13 mouse cellular contexts compared by ENCODE assay signal in genomic region chr15:101070762-101071161, GRCm38 (mm10). TPM values are rescaled to one million over a fixed set of nuclear protein-coding genes. Genes with fewer than 3 reads are reported as not detected.
DNase-seq lines count a peak whose midpoint lies in the region; ATAC-seq and TF ChIP-seq lines count a peak whose summit lies in the region.
"Had no signal": no experiment of that assay in that cellular context is flagged by ENCODE, and none has a peak within 500 bp of the region (broad histone marks: within the 10 kb centered on the region; RNA-seq: fewer than 3 reads in every experiment).

No protein-coding gene starts in this region.

- H3K4me3 ChIP-seq in midbrain, embryonic 11.5 days (ENCODE audit: low read depth, low read length): no peak overlapping the region
- H3K4me3 ChIP-seq in midbrain, embryonic 14.5 days (replicated peaks; ENCODE audit: low read depth, low read length): no peak overlapping the region
- H3K4me3 ChIP-seq in intestine, postnatal 0 days (ENCODE audit: low read depth, low read length): no peak overlapping the region
- H3K4me3 ChIP-seq in limb, embryonic 13.5 days: no peak overlapping the region

- 32% methylated on average over 5 of the region's 5 CpGs for WGBS in midbrain, embryonic 11.5 days
- 31% methylated on average over 5 of the region's 5 CpGs for WGBS in midbrain, embryonic 14.5 days
- WGBS in intestine, postnatal 0 days: 27% methylated on average over 5 of the region's 5 CpGs
- WGBS in limb, embryonic 13.5 days: 30% methylated on average over 5 of the region's 5 CpGs

- no peak for DNase-seq in midbrain, embryonic 11.5 days (ENCODE audit: low spot score, missing footprints)
- DNase-seq in midbrain, embryonic 14.5 days: no peak
- peak; percentile 89 for DNase-seq in urinary bladder, postnatal 14 days (ENCODE audit: low spot score)
- DNase-seq in adrenal gland, postnatal 10 days: no peak
- DNase-seq in adrenal gland, adult 8-10 months: no peak
- DNase-seq in heart, postnatal 4 days: no peak
- DNase-seq: cerebellum, adult 2 months had no signal

- H3K4me1 ChIP-seq in midbrain, embryonic 11.5 days (ENCODE audit: control insufficient read depth, insufficient read depth, low read length): peaks cover 69% of the 10 kb centered on the region
- peaks cover 38% of the 10 kb centered on the region for H3K4me1 ChIP-seq in midbrain, embryonic 14.5 days (ENCODE audit: control insufficient read depth, insufficient read depth, low read length)
- 0 out of 2 replicates have a peak, but pooled peaks cover 10% of the 10 kb centered on the region for H3K4me1 ChIP-seq in intestine, postnatal 0 days (replicated peaks; ENCODE audit: control insufficient read depth, insufficient read depth, low read length)
- H3K4me1 ChIP-seq in limb, embryonic 13.5 days: peaks cover 66% of the 10 kb centered on the region

- peak overlapping the region; percentile 36; the same call in 1 of the 2 replicates for H3K9ac ChIP-seq in midbrain, embryonic 11.5 days (ENCODE audit: low read length)
- H3K9ac ChIP-seq in midbrain, embryonic 14.5 days (replicated peaks; ENCODE audit: low read length): no peak overlapping the region
- H3K9ac ChIP-seq in intestine, postnatal 0 days (ENCODE audit: low read depth, low read length): no peak overlapping the region
- H3K9ac ChIP-seq in limb, embryonic 13.5 days: peak overlapping the region; percentile 43; the same call in 1 of the 2 replicates

- no peaks in the 10 kb centered on the region for H3K27me3 ChIP-seq in midbrain, embryonic 11.5 days (ENCODE audit: control insufficient read depth, insufficient read depth, low read length)
- H3K27me3 ChIP-seq in midbrain, embryonic 14.5 days (ENCODE audit: control insufficient read depth, insufficient read depth, low read length): no peaks in the 10 kb centered on the region
- H3K27me3 ChIP-seq in intestine, postnatal 0 days (replicated peaks; ENCODE audit: control insufficient read depth, insufficient read depth, low read length): no peaks in the 10 kb centered on the region
- H3K27me3 ChIP-seq in limb, embryonic 13.5 days: no peaks in the 10 kb centered on the region

- no peak overlapping the region for H3K4me2 ChIP-seq in midbrain, embryonic 11.5 days
- H3K4me2 ChIP-seq in midbrain, embryonic 14.5 days (ENCODE audit: low read length): no peak overlapping the region
- no peak overlapping the region for H3K4me2 ChIP-seq in intestine, postnatal 0 days (replicated peaks; ENCODE audit: low read depth)
- H3K4me2 ChIP-seq in limb, embryonic 13.5 days (replicated peaks): no peak overlapping the region

- TF ChIP-seq CTCF in intestine, postnatal 0 days (IDR thresholded peaks at IDR 0.05; ENCODE audit: low read depth): no peak

- no peak for ATAC-seq in midbrain, embryonic 11.5 days (ENCODE audit: low FRiP score)
- no peak for ATAC-seq in midbrain, embryonic 14.5 days (ENCODE audit: low FRiP score, low TSS enrichment)
- ATAC-seq in intestine, postnatal 0 days: peak; percentile 29; the same call in 1 of the 2 replicates
- no peak for ATAC-seq in limb, embryonic 13.5 days (ENCODE audit: low FRiP score, low read depth)

- no peak overlapping the region; the same call in 1 of the 2 replicates for H3K27ac ChIP-seq in midbrain, embryonic 11.5 days (ENCODE audit: low read depth, low read length)
- no peak overlapping the region for H3K27ac ChIP-seq in midbrain, embryonic 14.5 days (replicated peaks; ENCODE audit: low read depth, low read length)
- no peak overlapping the region for H3K27ac ChIP-seq in intestine, postnatal 0 days (ENCODE audit: low read depth, low read length)
- peak overlapping the region; percentile 64; the same call in 1 of the 2 replicates for H3K27ac ChIP-seq in limb, embryonic 13.5 days

- no peaks in the 10 kb centered on the region for H3K36me3 ChIP-seq in midbrain, embryonic 11.5 days (ENCODE audit: control insufficient read depth, insufficient read depth, low read length)
- H3K36me3 ChIP-seq in midbrain, embryonic 14.5 days (ENCODE audit: control insufficient read depth, insufficient read depth, low read length): no peaks in the 10 kb centered on the region
- H3K36me3 ChIP-seq in intestine, postnatal 0 days (ENCODE audit: control insufficient read depth, insufficient read depth): no peaks in the 10 kb centered on the region
- H3K36me3 ChIP-seq in limb, embryonic 13.5 days: peaks cover 8% of the 10 kb centered on the region; the same call in 1 of the 2 replicates

- no peaks in the 10 kb centered on the region for H3K9me3 ChIP-seq in midbrain, embryonic 11.5 days (ENCODE audit: control insufficient read depth, low read length)
- H3K9me3 ChIP-seq in midbrain, embryonic 14.5 days (ENCODE audit: control insufficient read depth, low read length): no peaks in the 10 kb centered on the region
- no peaks in the 10 kb centered on the region for H3K9me3 ChIP-seq in intestine, postnatal 0 days (ENCODE audit: control insufficient read depth)
- no peaks in the 10 kb centered on the region for H3K9me3 ChIP-seq in limb, embryonic 13.5 days

RNA-seq across cellular contexts. Expression of gene Fignl2, which starts 7.6 kb away (rescaled TPM):
- 1.0 and 1.4 TPM in 2 replicates for polyA plus RNA-seq in midbrain, embryonic 11.5 days (2014; fragmentation: Nextera tagmentation; extraction: Ambion mirVana)
- polyA plus RNA-seq in midbrain, embryonic 14.5 days (2014; fragmentation: Nextera tagmentation; extraction: Ambion mirVana): 0.09 and 0.11 TPM in 2 replicates
- 0.16 and 0.33 TPM in 2 replicates for polyA plus RNA-seq in intestine, postnatal 0 days (2015; fragmentation: Nextera tagmentation; extraction: Ambion mirVana)
- polyA plus RNA-seq in limb, embryonic 13.5 days (2015; fragmentation: Nextera tagmentation; extraction: Ambion mirVana): 0.20 and 0.26 TPM in 2 replicates
- 10 to 100 TPM in 1 of 2 experiments, 1 to 10 TPM in 1; 8.4 to 11.0 TPM for total RNA-seq in adrenal gland, postnatal 10 days (2021)
- total RNA-seq in adrenal gland, adult 8-10 months (2022): 1 to 10 TPM; 6.4 to 9.1 (median 7.4) TPM
- 1 to 10 TPM; 3.2 to 4.2 TPM for total RNA-seq in heart, postnatal 4 days (2021)
- total RNA-seq: CH12.LX had no signal

RNA-seq across cellular contexts. Expression of gene Gm47841, which starts 23.6 kb away (rescaled TPM):
- polyA plus RNA-seq in midbrain, embryonic 11.5 days (2014; fragmentation: Nextera tagmentation; extraction: Ambion mirVana): not detected in 2 replicates
- not detected in 2 replicates for polyA plus RNA-seq in midbrain, embryonic 14.5 days (2014; fragmentation: Nextera tagmentation; extraction: Ambion mirVana)
- not detected in 2 replicates for polyA plus RNA-seq in intestine, postnatal 0 days (2015; fragmentation: Nextera tagmentation; extraction: Ambion mirVana)
- polyA plus RNA-seq in limb, embryonic 13.5 days (2015; fragmentation: Nextera tagmentation; extraction: Ambion mirVana): not detected in 2 replicates
- total RNA-seq in adrenal gland, postnatal 10 days (2021): under 1 TPM in 1 of 2 experiments, not detected in 1; 0.33 TPM
- total RNA-seq in adrenal gland, adult 8-10 months (2022): under 1 TPM in 1 of 4 experiments, not detected in 3; 0.38 TPM
- under 1 TPM; 0.26 to 0.68 TPM for total RNA-seq in heart, postnatal 4 days (2021)
- total RNA-seq: CH12.LX; layer of hippocampus, postnatal 25 days had no signal
- polyA plus RNA-seq: cerebellum, adult 2 months; heart, embryonic 16.5 days had no signal

RNA-seq across cellular contexts. Expression of gene Ankrd33, which starts 44.8 kb away (rescaled TPM):
- not detected in 2 replicates for polyA plus RNA-seq in midbrain, embryonic 11.5 days (2014; fragmentation: Nextera tagmentation; extraction: Ambion mirVana)
- polyA plus RNA-seq in midbrain, embryonic 14.5 days (2014; fragmentation: Nextera tagmentation; extraction: Ambion mirVana): not detected in 2 replicates
- polyA plus RNA-seq in intestine, postnatal 0 days (2015; fragmentation: Nextera tagmentation; extraction: Ambion mirVana): not detected in 2 replicates
- not detected in 2 replicates for polyA plus RNA-seq in limb, embryonic 13.5 days (2015; fragmentation: Nextera tagmentation; extraction: Ambion mirVana)
- under 1 TPM; 0.24 to 0.33 TPM for total RNA-seq in adrenal gland, postnatal 10 days (2021)
- total RNA-seq in adrenal gland, adult 8-10 months (2022): 1 to 10 TPM in 1 of 4 experiments, under 1 TPM in 3; 0.75 to 1.1 (median 0.79) TPM
- not detected for total RNA-seq in heart, postnatal 4 days (2021)
- total RNA-seq: CH12.LX; layer of hippocampus, postnatal 25 days had no signal
- polyA plus RNA-seq: heart, embryonic 16.5 days; testis, adult 2 months had no signal

RNA-seq across cellular contexts. Expression of gene Acvrl1, which starts 57.6 kb away (rescaled TPM):
- polyA plus RNA-seq in midbrain, embryonic 11.5 days (2014; fragmentation: Nextera tagmentation; extraction: Ambion mirVana): 4.2 and 5.0 TPM in 2 replicates
- polyA plus RNA-seq in midbrain, embryonic 14.5 days (2014; fragmentation: Nextera tagmentation; extraction: Ambion mirVana): 3.3 and 4.4 TPM in 2 replicates
- 13.8 and 14.6 TPM in 2 replicates for polyA plus RNA-seq in intestine, postnatal 0 days (2015; fragmentation: Nextera tagmentation; extraction: Ambion mirVana)
- 9.6 TPM in 2 replicates for polyA plus RNA-seq in limb, embryonic 13.5 days (2015; fragmentation: Nextera tagmentation; extraction: Ambion mirVana)
- 10 to 100 TPM; 19.5 to 19.8 TPM for total RNA-seq in adrenal gland, postnatal 10 days (2021)
- total RNA-seq in adrenal gland, adult 8-10 months (2022): 10 to 100 TPM; 14.5 to 24.7 (median 21.5) TPM
- total RNA-seq in heart, postnatal 4 days (2021): 10 to 100 TPM; 20.5 to 21.7 TPM

Comparison
In these comparisons a context has a peak if more than half of its experiments do, and no peak if none do; other contexts are left out.
1. H3K9ac ChIP-seq: peak in midbrain, embryonic 11.5 days (single experiment) and limb, embryonic 13.5 days (single experiment); none in midbrain, embryonic 14.5 days (single experiment) and intestine, postnatal 0 days (single experiment).